Mouse (Mus musculus) MEL (cell line): Measurements from ENCODE around the gene Agtrap. TPM values are rescaled to one million over a fixed set of nuclear protein-coding genes. Genes with fewer than 3 reads are reported as not detected.

Source experiments
- DNase-seq: peaks from one replicate; pipeline ENCODE4 v3.0.0; 2011; ENCODE audit warnings: low read depth, low spot score
- H3K27ac ChIP-seq: 2 replicates; pipeline ENCODE4 v1.5.1; 2012; ENCODE audit warnings: low read depth, mild to moderate bottlenecking, control low read depth, low read length, moderate library complexity; ENCODE audit not compliant: control insufficient read depth
- H3K27me3 ChIP-seq, 2 experiments: fragments of 150-350 bp in 1 of 2; sonication (generic) in 1 of 2; 2 replicates each; pipeline ENCODE4 v1.6.1; 2012; ENCODE audit warnings: low read length in 2 of 2, mild to moderate bottlenecking in 2 of 2, improper control_type of control experiment in 1 of 2, moderate library complexity in 1 of 2; ENCODE audit not compliant: insufficient read depth in 2 of 2, control insufficient read depth in 1 of 2
- H3K36me3 ChIP-seq, 2 experiments: 2 replicates each; pipeline ENCODE4 v1.6.1; 2012 to 2014; ENCODE audit warnings: low read length in 2 of 2, improper control_type of control experiment in 1 of 2, inconsistent platforms in 1 of 2, mild to moderate bottlenecking in 1 of 2; ENCODE audit not compliant: insufficient read depth in 2 of 2, control insufficient read depth in 1 of 2
- H3K4me1 ChIP-seq, 2 experiments: fragments of 150-350 bp in 1 of 2; sonication (generic) in 1 of 2; 2 replicates each; pipeline ENCODE4 v1.6.1; 2012; ENCODE audit warnings: low read length in 2 of 2, improper control_type of control experiment in 1 of 2, mild to moderate bottlenecking in 1 of 2; ENCODE audit not compliant: insufficient read depth in 2 of 2, control insufficient read depth in 1 of 2
- H3K4me3 ChIP-seq, 2 experiments: fragments of 150-350 bp in 1 of 2; sonication (generic) in 1 of 2; 2 replicates each; pipeline ENCODE4 v1.5.1; 2012; ENCODE audit warnings: low read depth in 2 of 2, low read length in 2 of 2, mild to moderate bottlenecking in 2 of 2, moderate library complexity in 2 of 2, control low read depth in 1 of 2, improper control_type of control experiment in 1 of 2; ENCODE audit not compliant: control insufficient read depth in 1 of 2, insufficient read depth in 1 of 2
- H3K79me2 ChIP-seq: 2 replicates; pipeline ENCODE4 v1.6.1; 2012; ENCODE audit warnings: mild to moderate bottlenecking, low read length, moderate library complexity; ENCODE audit not compliant: control insufficient read depth, poor library complexity, insufficient read depth
- H3K9ac ChIP-seq: 2 replicates; pipeline ENCODE4 v1.6.1; 2012; ENCODE audit warnings: low read depth, mild to moderate bottlenecking, control low read depth, low read length, moderate library complexity; ENCODE audit not compliant: control insufficient read depth, poor library complexity, severe bottlenecking
- H3K9me3 ChIP-seq: fragments of 150-350 bp; sonication (generic); replicated peaks from 2 replicates; pipeline ENCODE4 v1.6.1; 2012; ENCODE audit warnings: mild to moderate bottlenecking, low read length, improper control_type of control experiment, moderate library complexity; ENCODE audit not compliant: insufficient read depth
- CHD2 ChIP-seq: IDR thresholded peaks from 2 replicates; pipeline ENCODE4 v1.6.1; 2011; ENCODE audit warnings: low read length, improper control_type of control experiment
- CTCF ChIP-seq, 3 experiments: IDR thresholded peaks in 2 of 3; conservative IDR thresholded peaks in 1 of 3; 2 replicates each; pipeline ENCODE4 v1.5.1; 2011 to 2012; ENCODE audit warnings: low read length in 3 of 3, low read depth in 2 of 3, mild to moderate bottlenecking in 2 of 3, improper control_type of control experiment in 1 of 3, inconsistent platforms in 1 of 3, mixed read lengths in 1 of 3, moderate library complexity in 1 of 3; ENCODE audit not compliant: control insufficient read depth in 1 of 3, insufficient read depth in 1 of 3, poor library complexity in 1 of 3, severe bottlenecking in 1 of 3
- ELF1 ChIP-seq: IDR thresholded peaks from 2 replicates; pipeline ENCODE4 v1.6.1; 2014; ENCODE audit warnings: low read depth, mild to moderate bottlenecking, inconsistent platforms, low read length, improper control_type of control experiment, moderate library complexity
- EP300 ChIP-seq, 2 experiments: IDR thresholded peaks; 2 replicates each; pipeline ENCODE4 v1.6.1; 2011; ENCODE audit warnings: improper control_type of control experiment in 2 of 2, low read length in 2 of 2, low read depth in 1 of 2, mild to moderate bottlenecking in 1 of 2
- ETS1 ChIP-seq: IDR thresholded peaks from 2 replicates; pipeline ENCODE4 v1.6.1; 2012; ENCODE audit warnings: low read depth, mild to moderate bottlenecking, inconsistent platforms, low read length, improper control_type of control experiment, moderate library complexity
- GABPA ChIP-seq: IDR thresholded peaks from 2 replicates; pipeline ENCODE4 v1.6.1; 2012; ENCODE audit warnings: low read depth, mild to moderate bottlenecking, inconsistent platforms, low read length, improper control_type of control experiment, moderate library complexity
- GATA1 ChIP-seq: IDR thresholded peaks from 2 replicates; pipeline ENCODE4 v1.6.1; 2011; ENCODE audit warnings: low read depth, low read length, improper control_type of control experiment
- HCFC1 ChIP-seq: IDR thresholded peaks from 2 replicates; pipeline ENCODE4 v1.6.1; 2012; ENCODE audit warnings: low read depth, mild to moderate bottlenecking, inconsistent platforms, low read length, improper control_type of control experiment, moderate library complexity
- KAT2A ChIP-seq: conservative IDR thresholded peaks from 2 replicates; pipeline ENCODE4 v1.6.1; 2012; ENCODE audit warnings: low read depth, low read length, improper control_type of control experiment, inconsistent platforms
- MAFK ChIP-seq: IDR thresholded peaks from 2 replicates; pipeline ENCODE4 v1.6.1; 2011; ENCODE audit warnings: low read depth, mild to moderate bottlenecking, low read length, improper control_type of control experiment, borderline replicate concordance
- MAZ ChIP-seq: IDR thresholded peaks from 2 replicates; pipeline ENCODE4 v1.6.1; 2012; ENCODE audit warnings: low read depth, mild to moderate bottlenecking, inconsistent platforms, low read length, improper control_type of control experiment
- MEF2A ChIP-seq: IDR thresholded peaks from 2 replicates; pipeline ENCODE4 v1.6.1; 2014; ENCODE audit warnings: low read depth, mild to moderate bottlenecking, inconsistent platforms, low read length, improper control_type of control experiment; ENCODE audit not compliant: poor library complexity, insufficient replicate concordance, severe bottlenecking; ENCODE audit errors: extremely low read depth
- MXI1 ChIP-seq: IDR thresholded peaks from 2 replicates; pipeline ENCODE4 v1.6.1; 2011; ENCODE audit warnings: mild to moderate bottlenecking, low read depth, low read length, improper control_type of control experiment
- MYB ChIP-seq: IDR thresholded peaks from 2 replicates; pipeline ENCODE4 v1.6.1; 2011; ENCODE audit warnings: mild to moderate bottlenecking, low read depth, low read length, improper control_type of control experiment
- MYC ChIP-seq: IDR thresholded peaks from 2 replicates; pipeline ENCODE4 v1.6.1; 2011; ENCODE audit warnings: low read depth, mild to moderate bottlenecking, low read length, improper control_type of control experiment, moderate library complexity
- NRF1 ChIP-seq: IDR thresholded peaks from 2 replicates; pipeline ENCODE4 v1.6.1; 2014; ENCODE audit warnings: low read depth, mild to moderate bottlenecking, inconsistent platforms, low read length, improper control_type of control experiment, moderate library complexity; ENCODE audit not compliant: poor library complexity, insufficient read depth, severe bottlenecking
- POLR2A ChIP-seq, 2 experiments: IDR thresholded peaks; 2 replicates each; pipeline ENCODE4 v1.6.1; 2011 to 2012; ENCODE audit warnings: low read length in 2 of 2, mild to moderate bottlenecking in 2 of 2, control low read depth in 1 of 2, improper control_type of control experiment in 1 of 2, low read depth in 1 of 2, moderate library complexity in 1 of 2; ENCODE audit not compliant: control insufficient read depth in 1 of 2, insufficient read depth in 1 of 2, poor library complexity in 1 of 2
- POLR2AphosphoS2 ChIP-seq: IDR thresholded peaks from 2 replicates; pipeline ENCODE4 v1.6.1; 2011; ENCODE audit warnings: low read length, improper control_type of control experiment
- POLR2AphosphoS5 ChIP-seq: IDR thresholded peaks from 2 replicates; pipeline ENCODE4 v1.6.1; 2012; ENCODE audit warnings: low read depth, borderline replicate concordance, mild to moderate bottlenecking, inconsistent platforms, low read length, moderate library complexity, mixed read lengths
- RAD21 ChIP-seq: IDR thresholded peaks from 2 replicates; pipeline ENCODE4 v1.6.1; 2011; ENCODE audit warnings: mild to moderate bottlenecking, low read depth, low read length, improper control_type of control experiment
- RCOR1 ChIP-seq: IDR thresholded peaks from 2 replicates; pipeline ENCODE4 v1.6.1; 2012; ENCODE audit warnings: low read depth, mild to moderate bottlenecking, inconsistent platforms, low read length, improper control_type of control experiment
- SIN3A ChIP-seq: IDR thresholded peaks from 2 replicates; pipeline ENCODE4 v1.6.1; 2012; ENCODE audit warnings: low read length, improper control_type of control experiment, inconsistent platforms
- SMC3 ChIP-seq: IDR thresholded peaks from 2 replicates; pipeline ENCODE4 v1.6.1; 2011; ENCODE audit warnings: low read depth, low read length, improper control_type of control experiment
- TAL1 ChIP-seq: IDR thresholded peaks from 2 replicates; pipeline ENCODE4 v1.6.1; 2012; ENCODE audit warnings: mild to moderate bottlenecking, inconsistent platforms, low read length, moderate library complexity, mixed read lengths
- USF1 ChIP-seq: IDR thresholded peaks from 2 replicates; pipeline ENCODE4 v1.6.1; 2014; ENCODE audit warnings: low read depth, mild to moderate bottlenecking, inconsistent platforms, low read length, improper control_type of control experiment, moderate library complexity
- ZNF384 ChIP-seq: IDR thresholded peaks from 2 replicates; pipeline ENCODE4 v1.6.1; 2012; ENCODE audit warnings: low read depth, mild to moderate bottlenecking, inconsistent platforms, low read length, improper control_type of control experiment
- polyA plus RNA-seq, 2 experiments: library from polyadenylated mRNA; stranded (reverse) in 1 of 2; unstranded in 1 of 2; fragments of >175 nt in 1 of 2; fragments of >200 nt in 1 of 2; gene quantifications; 2 replicates each; pipeline versions ENCODE4 v1.2.1 to v1.2.4; 2012; ENCODE audit warnings: low replicate concordance in 2 of 2, low read depth in 1 of 2; ENCODE audit not compliant: insufficient read length in 2 of 2, insufficient read depth in 1 of 2, missing spikeins in 1 of 2
- total RNA-seq: library from RNA; depleted of rRNA; stranded (reverse); fragments of 300-350 nt; gene quantifications from 2 replicates; pipeline ENCODE4 v1.2.3, GENCODE M21; 2012

The Agtrap gene
- total and polyA plus RNA-seq, 3 experiments: 5.0 to 16.0 TPM; not detected in 1

DNA sequence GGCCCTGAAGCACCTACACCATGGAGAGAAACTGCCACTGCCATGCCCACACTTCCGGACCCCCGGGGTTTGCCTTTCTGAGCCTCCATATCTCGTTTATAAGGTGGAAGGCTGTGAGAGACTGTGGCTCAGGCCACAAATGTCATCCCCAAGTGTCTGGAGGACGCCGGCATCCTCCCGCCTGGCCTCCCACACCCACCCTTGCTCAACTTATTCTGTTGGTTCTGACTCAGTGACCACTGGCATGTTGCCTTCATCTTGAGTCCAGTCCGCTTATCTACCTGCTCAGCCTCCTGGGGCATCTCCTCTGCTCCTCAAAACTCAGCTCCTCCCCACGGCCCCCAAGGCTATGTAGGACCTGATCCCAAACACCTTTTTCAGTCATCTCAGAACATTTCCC is 20.5 kb downstream of the Agtrap start:
- H3K4me1 ChIP-seq: no peaks in the 10 kb centered on the region; a peak in 1 of 4 replicates
- H3K36me3 ChIP-seq: no peaks in the 10 kb centered on the region
- no peak overlapping the region for H3K4me3 ChIP-seq
- TF ChIP-seq GABPA (no peak), MYC (no peak), MYB (no peak), MEF2A (no peak)
- TF ChIP-seq, all 39 proteins: peak for 0
- no peak for DNase-seq
- no peaks in the 10 kb centered on the region for H3K9me3 ChIP-seq
- H3K27ac ChIP-seq: no peak overlapping the region
- H3K79me2 ChIP-seq: no peaks in the 10 kb centered on the region
- H3K27me3 ChIP-seq: no peaks in the 10 kb centered on the region
- no peak overlapping the region for H3K9ac ChIP-seq

DNA sequence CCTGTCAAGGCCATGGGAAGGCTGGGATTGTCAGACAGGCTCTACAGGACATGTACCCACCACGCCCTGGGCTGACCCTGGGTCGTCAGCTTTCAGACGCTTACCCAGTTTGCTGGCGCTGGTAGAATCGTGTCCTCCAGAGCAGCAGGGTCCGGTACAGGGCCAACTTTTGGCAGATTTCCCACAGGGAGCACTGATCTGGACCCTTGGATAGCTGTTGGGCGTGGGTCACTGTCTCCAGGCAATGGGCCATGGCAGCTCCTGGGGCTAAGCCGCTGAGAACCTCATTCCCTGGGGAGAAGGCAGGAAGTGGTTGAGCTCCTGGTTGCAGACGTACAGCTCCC is 21.5 kb downstream of the Agtrap start:
- no peak for DNase-seq
- Histone ChIP-seq H3K4me1 (no peaks in the 10 kb centered on the region; a peak in 1 of 4 replicates), H3K9me3 (no peaks in the 10 kb centered on the region), H3K27me3 (no peaks in the 10 kb centered on the region), H3K9ac (no peak overlapping the region)
- no peak for TF ChIP-seq ETS1
- no peak for TF ChIP-seq KAT2A
- no peak for TF ChIP-seq MXI1
- TF ChIP-seq, all 39 proteins: peak for 0
- Histone ChIP-seq H3K4me3 (no peak overlapping the region), H3K36me3 (no peaks in the 10 kb centered on the region), H3K27ac (no peak overlapping the region), H3K79me2 (no peaks in the 10 kb centered on the region)

DNA sequence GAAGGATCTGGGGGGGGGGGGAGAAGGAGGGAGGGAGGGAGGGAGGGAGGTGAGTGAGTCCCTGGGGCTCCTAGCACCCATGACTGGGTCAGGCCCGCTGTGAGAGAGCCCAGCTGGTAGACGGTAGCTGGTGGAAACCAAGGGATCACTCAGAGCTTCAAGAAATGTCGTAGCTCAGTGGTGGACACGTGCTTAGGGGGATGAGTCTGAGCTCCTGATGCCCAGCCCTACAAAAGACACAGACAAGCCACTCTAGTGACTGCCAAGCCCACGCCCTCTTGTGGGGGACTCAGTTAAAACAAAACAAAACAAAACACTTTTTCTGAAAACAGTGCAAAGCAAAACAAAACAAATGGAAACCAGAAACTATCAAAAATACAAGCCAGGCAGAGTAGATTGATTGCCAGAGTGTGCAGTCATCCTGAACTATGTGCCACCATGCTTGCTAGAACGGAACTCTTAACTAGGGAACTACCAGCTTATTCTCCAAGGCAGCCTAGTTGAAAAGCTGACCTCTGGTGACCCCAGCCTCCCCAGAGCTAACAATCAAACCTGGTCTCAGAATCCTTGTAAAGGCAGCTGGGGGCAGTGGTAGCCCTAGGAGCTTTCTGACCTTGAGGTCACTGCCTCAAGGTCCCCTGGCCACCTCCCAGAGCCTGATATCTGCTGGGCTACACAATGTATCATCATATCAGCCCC is 22.0 kb downstream of the Agtrap start:
- Histone ChIP-seq H3K79me2 (no peaks in the 10 kb centered on the region), H3K4me1 (no peaks in the 10 kb centered on the region; a peak in 1 of 4 replicates), H3K27ac (no peak overlapping the region), H3K9me3 (no peaks in the 10 kb centered on the region), H3K4me3 (no peak overlapping the region), H3K27me3 (no peaks in the 10 kb centered on the region), H3K36me3 (no peaks in the 10 kb centered on the region), H3K9ac (no peak overlapping the region)
- peak; percentile 54 for DNase-seq
- peak; percentile 26 to 72 (median 55) for TF ChIP-seq CTCF (IDR thresholded peaks at IDR 0.05 in 2 of 3, conservative IDR thresholded peaks at IDR 0.05 in 1 of 3; ENCODE audit: control insufficient read depth in 1 of 3, insufficient read depth in 1 of 3, low read depth in 2 of 3, low read length in 3 of 3, poor library complexity in 1 of 3, severe bottlenecking in 1 of 3)
- TF ChIP-seq POLR2AphosphoS5: no peak
- no peak for TF ChIP-seq ETS1
- no peak for TF ChIP-seq USF1
- no peak for TF ChIP-seq MAFK
- no peak for TF ChIP-seq GATA1
- TF ChIP-seq SMC3: peak; percentile 77
- TF ChIP-seq SIN3A: 0 out of 2 replicates have a peak, but pooled peaks have one; percentile 30
- TF ChIP-seq KAT2A: no peak
- no peak for TF ChIP-seq MAZ
- no peak for TF ChIP-seq POLR2A (IDR thresholded peaks at IDR 0.05; ENCODE audit: control insufficient read depth in 1 of 2, insufficient read depth in 1 of 2, low read depth in 1 of 2, low read length in 2 of 2, poor library complexity in 1 of 2)
- no peak for TF ChIP-seq EP300 (IDR thresholded peaks at IDR 0.05; ENCODE audit: low read depth in 1 of 2, low read length in 2 of 2)
- no peak for TF ChIP-seq TAL1
- TF ChIP-seq RCOR1: no peak
- TF ChIP-seq CHD2: no peak
- no peak for TF ChIP-seq POLR2AphosphoS2
- TF ChIP-seq NRF1: no peak
- peak; percentile 48; the same call in 1 of the 2 replicates for TF ChIP-seq MYC
- TF ChIP-seq HCFC1: no peak
- no peak for TF ChIP-seq MYB
- TF ChIP-seq RAD21: peak; percentile 51
- TF ChIP-seq ZNF384: no peak
- no peak for TF ChIP-seq ELF1
